Mouse (Mus musculus): ENCODE data around the gene Rfx2.

The Rfx2 gene

GRCm38 (mm10) chr17:56830411-56831110, at the start of gene Rfx2:
Rfx2 (minus strand) TSS chr17:56831013.
- DNase-seq = no peak

GRCm38 (mm10) chr17:56877426-56877825, 46.6 kb upstream of the Rfx2 start:
- DNase-seq = no peak

GRCm38 (mm10) chr17:56876981-56877380, 46.2 kb upstream of the Rfx2 start:
- DNase-seq = no peak

- DNase-seq = no peak
Observed at GRCm38 (mm10) chr17:56876465-56876864, 45.7 kb upstream of the Rfx2 start.

GRCm38 (mm10) chr17:56874936-56875651, 44.3 kb upstream of the Rfx2 start, which contains the start of gene 1700061G19Rik:
1700061G19Rik (plus strand) TSS chr17:56875477.
- DNase-seq = peak; percentile 44 to 55

GRCm38 (mm10) chr17:56874237-56874636, 43.4 kb upstream of the Rfx2 start, which contains the start of gene Acsbg2:
Acsbg2 (minus strand) TSS chr17:56874447.
- DNase-seq = no peak

GRCm38 (mm10) chr17:56872512-56872911, 41.7 kb upstream of the Rfx2 start:
- no peak for DNase-seq

- no peak for DNase-seq
Observed at GRCm38 (mm10) chr17:56871767-56872166, 41.0 kb upstream of the Rfx2 start.

GRCm38 (mm10) chr17:56870287-56870953, 39.6 kb upstream of the Rfx2 start:
- no peak for DNase-seq

- DNase-seq = no peak
Observed at GRCm38 (mm10) chr17:56869481-56869977, 38.7 kb upstream of the Rfx2 start.

- no peak for DNase-seq
Observed at GRCm38 (mm10) chr17:56866071-56866470, 35.3 kb upstream of the Rfx2 start.

GRCm38 (mm10) chr17:56861197-56861596, 30.4 kb upstream of the Rfx2 start:
- DNase-seq = peak; percentile 19 to 29

- DNase-seq = no peak
Observed at GRCm38 (mm10) chr17:56858922-56859321, 28.1 kb upstream of the Rfx2 start.

- DNase-seq = peak; percentile 63 to 69
Observed at GRCm38 (mm10) chr17:56858216-56858615, 27.4 kb upstream of the Rfx2 start.

- DNase-seq = no peak
Observed at GRCm38 (mm10) chr17:56855421-56855820, 24.6 kb upstream of the Rfx2 start.

GRCm38 (mm10) chr17:56851167-56851566, 20.4 kb upstream of the Rfx2 start:
- DNase-seq = no peak

GRCm38 (mm10) chr17:56849710-56850109, 18.9 kb upstream of the Rfx2 start:
- no peak for DNase-seq

GRCm38 (mm10) chr17:56848785-56849184, 18.0 kb upstream of the Rfx2 start:
- DNase-seq = no peak

GRCm38 (mm10) chr17:56843678-56844077, 12.9 kb upstream of the Rfx2 start:
- peak; percentile 58 to 77 for DNase-seq

GRCm38 (mm10) chr17:56842173-56842572, 11.4 kb upstream of the Rfx2 start:
- no peak for DNase-seq

- no peak for DNase-seq
Observed at GRCm38 (mm10) chr17:56840524-56840923, 9.7 kb upstream of the Rfx2 start.

- DNase-seq = no peak
Observed at GRCm38 (mm10) chr17:56836336-56836735, 5.5 kb upstream of the Rfx2 start.

- no peak for DNase-seq
Observed at GRCm38 (mm10) chr17:56833381-56833780, 2.6 kb upstream of the Rfx2 start.

All from thymus, postnatal 36 days (tissue).